Mouse (Mus musculus): ENCODE measurements around the gene Rufy4.

DNA sequence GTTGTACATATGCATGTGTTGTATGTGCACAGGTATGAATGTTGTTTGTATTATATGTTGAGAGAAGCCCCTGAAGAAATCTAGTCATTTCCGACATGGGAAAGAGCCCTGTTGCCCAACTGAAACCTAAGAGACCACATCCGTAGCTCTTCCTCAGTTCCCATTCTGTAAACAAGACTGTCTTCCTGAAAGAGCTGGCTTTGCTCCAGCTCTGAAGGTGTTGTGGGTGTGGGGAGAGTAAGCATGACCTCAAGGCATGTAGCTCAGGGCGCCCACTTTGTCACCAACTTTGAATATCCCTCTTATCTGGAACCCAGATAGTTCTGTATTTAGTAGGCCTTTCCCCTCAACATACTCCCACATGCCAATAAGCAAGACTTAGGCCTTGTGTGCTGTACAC lies 53.3 kb downstream of the Rufy4 start:
- TF ChIP-seq EP300 (IDR thresholded peaks at IDR 0.05) = no peak
- TF ChIP-seq CTCF (IDR thresholded peaks at IDR 0.05) = no peak
